Mouse (Mus musculus): ENCODE measurements around the gene Usp9y.

Usp9y gene

GRCm38 (mm10) chrY:1459682-1460081, at the start of gene Usp9y:
TSS of gene Usp9y (minus strand) at chrY:1459782.
- DNase-seq: no peak

GRCm38 (mm10) chrY:1293708-1294107, 165.9 kb downstream of the Usp9y start:
- no peak for DNase-seq

- DNase-seq: peak in 1 of 2 experiments; percentile 49
Measured at GRCm38 (mm10) chrY:1286171-1286795, 173.3 kb downstream of the Usp9y start, which contains the start of gene Ddx3y. TSS of gene Ddx3y (minus strand) at chrY:1286629.

- DNase-seq: no peak
Measured at GRCm38 (mm10) chrY:1285735-1286134, 173.8 kb downstream of the Usp9y start.
